Mouse (Mus musculus): ENCODE measurements around the gene Vmn1r46.
"Not testable (repeated sequence)": the region's sequence is repeated elsewhere in the genome, so short reads cannot be mapped to it uniquely, and the experiment has no call there.

Vmn1r46 gene

DNA sequence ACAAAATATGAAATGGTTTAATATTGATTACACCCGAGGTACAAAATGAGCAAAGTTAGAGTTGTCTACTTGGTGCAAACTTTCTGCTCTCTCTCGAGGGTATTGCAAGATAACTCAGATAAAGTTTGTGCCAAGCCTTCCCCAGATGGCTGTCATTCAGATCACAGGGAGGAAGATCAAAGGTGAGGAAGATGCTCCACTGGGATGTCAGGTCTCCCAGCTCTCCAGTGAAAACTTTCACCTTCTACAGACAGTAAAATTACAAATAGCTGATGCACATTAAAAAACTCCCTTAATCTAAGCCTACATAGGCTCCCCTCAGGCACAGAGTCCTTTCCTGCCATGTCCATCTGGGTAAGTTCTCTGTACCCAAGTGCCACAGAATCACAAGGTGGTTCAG is at the start of gene Vmn1r46:
TSS of gene Vmn1r46 (plus strand) at position 301 of the 400 bp plus-strand sequence.
- DNase-seq (ENCODE audit: low read depth): no peak

DNA sequence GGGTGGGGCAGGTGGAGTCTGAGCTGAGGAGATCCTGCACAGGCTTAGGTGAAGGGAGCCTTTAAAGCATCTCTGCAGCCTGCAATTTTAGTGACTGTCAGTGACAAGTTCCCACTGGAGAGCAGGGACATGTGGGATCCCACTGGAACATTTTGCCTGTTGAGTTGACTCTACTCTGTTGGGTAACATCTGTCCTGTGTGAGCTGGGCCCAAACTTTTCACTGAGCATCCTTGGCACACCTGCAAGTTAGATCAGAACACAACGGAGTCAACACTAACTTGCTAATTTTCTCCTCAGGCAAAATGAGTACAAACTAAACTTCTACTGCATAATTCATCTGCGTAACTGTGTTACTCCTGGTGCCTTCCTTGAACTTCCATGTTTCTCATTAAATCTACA is 28.6 kb upstream of the Vmn1r46 start, which contains the start of gene Vmn1r45:
TSS of gene Vmn1r45 (minus strand) at position 101 of the 400 bp plus-strand sequence.
- not testable (repeated sequence) for DNase-seq (ENCODE audit: low read depth)

DNA sequence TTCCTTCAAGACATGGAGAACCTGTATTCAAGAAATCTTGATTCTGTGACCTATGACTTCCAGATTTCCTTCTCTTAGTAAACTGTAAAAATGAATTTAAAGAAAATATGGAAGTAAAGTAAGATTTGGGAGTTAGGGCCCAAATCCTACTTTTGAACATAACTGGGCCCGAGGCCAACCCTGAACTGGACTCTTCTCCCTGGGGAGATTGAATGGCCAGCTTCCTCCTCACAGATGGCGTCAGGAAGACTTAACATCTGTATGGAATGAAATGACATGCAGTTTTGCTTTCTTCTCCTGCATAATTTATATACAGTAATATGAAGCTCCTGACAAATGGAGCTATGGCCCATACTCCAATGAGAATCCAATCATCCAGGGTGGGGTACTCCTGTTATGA is 28.2 kb upstream of the Vmn1r46 start:
- DNase-seq (ENCODE audit: low read depth): no peak

DNA sequence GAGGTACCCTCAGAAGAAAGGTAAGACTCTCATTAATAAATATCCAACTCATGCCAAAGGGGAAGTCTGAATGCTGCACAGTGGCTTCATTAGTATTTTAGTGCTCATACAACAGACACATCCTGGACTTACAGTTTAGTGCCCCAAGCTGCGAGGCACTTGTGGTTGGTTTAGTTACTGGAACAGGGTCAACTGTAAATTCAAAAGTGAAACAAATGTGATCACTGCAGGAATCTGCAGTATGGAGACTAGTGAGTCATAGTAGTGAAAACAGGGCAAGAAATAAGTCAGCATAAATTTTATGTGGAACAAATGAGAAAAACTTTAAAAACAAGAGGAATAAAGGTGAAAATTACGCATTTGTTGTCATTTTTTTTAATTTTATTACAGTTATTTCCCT is 15.6 kb upstream of the Vmn1r46 start:
- no peak for DNase-seq (ENCODE audit: low read depth)

DNA sequence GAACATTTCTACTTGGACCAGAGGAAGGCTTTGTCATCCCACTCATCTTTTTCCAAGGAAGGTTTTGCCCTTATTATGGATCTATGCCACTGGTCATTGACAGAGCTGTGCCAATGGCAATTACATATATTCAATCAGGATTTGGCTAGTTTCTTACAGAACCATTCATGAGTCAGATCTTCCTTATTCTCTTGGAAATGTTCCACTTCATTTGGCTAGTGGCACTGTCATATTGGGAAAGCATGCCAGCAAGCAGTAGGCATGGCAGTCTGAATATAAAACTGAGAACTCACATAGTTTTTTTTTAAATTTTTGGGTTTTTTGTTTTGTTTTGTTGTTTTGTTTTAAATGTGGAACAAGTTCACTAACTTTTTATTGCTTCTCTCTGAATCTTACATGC is 2.8 kb upstream of the Vmn1r46 start:
- DNase-seq (ENCODE audit: low read depth): no peak

DNA sequence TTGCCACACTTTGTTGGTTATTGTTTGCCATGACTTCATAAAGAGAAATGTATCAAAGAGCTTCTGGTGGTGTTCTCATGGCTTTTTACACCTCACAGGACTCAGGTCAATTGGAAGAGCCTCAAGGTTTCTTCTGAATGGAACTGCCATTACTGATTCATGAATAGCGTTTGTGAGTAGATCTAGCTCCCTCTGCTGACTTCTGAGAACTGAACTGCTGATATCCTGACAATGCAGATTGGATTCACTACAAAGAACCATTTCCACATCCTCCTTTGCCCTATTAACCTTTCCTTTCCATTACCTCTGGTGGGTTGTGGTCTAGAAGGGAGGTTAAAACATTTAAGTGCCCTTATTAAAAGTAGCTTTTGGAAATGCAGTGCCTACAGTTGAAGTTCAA is 16.9 kb downstream of the Vmn1r46 start:
- no peak for DNase-seq (ENCODE audit: low read depth)

DNA sequence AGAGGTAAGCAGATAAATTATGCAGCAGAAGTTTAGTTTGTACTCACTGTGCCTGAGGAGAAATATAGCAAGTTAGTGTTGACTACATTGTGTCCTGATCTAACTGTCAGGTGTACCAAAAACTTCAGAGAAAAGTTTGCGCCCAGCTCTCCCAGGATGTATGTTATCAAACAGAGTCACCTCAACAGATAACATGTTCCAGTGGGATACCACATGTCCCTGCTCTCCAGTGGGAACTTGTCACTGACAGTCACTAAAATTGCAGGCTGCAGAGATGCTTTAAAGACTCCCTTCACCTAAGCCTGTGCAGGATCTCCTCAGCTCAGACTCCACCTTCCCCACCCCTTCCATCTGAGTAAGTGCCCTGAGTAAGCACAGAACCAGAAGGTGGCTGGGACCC is 46.7 kb downstream of the Vmn1r46 start, which contains the start of gene Vmn1r47:
TSS of gene Vmn1r47 (plus strand) at position 301 of the 400 bp plus-strand sequence.
- not testable (repeated sequence) for DNase-seq (ENCODE audit: low read depth)
